Mouse (Mus musculus) ovary, postnatal 10 days (tissue): ENCODE results near the gene Vmn2r97.
"Not testable (repeated sequence)": the region's sequence is repeated elsewhere in the genome, so short reads cannot be mapped to it uniquely, and the experiment has no call there.

Experiments
- DNase-seq: peaks from one replicate; pipeline ENCODE4 v3.0.0; 2022; ENCODE audit warnings: low spot score

Gene Vmn2r97

DNA sequence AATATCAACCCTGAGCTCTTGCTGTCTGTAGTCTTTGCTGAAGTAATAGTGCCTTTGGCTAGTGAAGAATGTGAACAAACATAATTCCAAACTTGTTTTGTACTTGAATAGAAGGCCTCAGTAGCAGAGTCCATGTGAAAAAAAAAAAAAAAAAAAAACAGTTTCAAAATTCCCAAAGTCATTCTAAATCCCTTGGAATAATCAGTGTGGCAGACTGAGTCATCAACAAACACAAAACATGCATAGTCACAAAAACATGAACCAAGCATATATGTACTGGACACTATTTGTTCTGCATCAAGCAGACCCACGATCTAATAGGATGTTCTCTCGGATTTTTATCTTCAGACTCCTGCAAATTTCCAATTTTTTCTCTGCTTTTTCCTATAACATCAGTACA lies at the start of gene Vmn2r97:
TSS of gene Vmn2r97 (plus strand) at position 301 of the 400 bp plus-strand sequence.
- DNase-seq, result not testable (repeated sequence)

DNA sequence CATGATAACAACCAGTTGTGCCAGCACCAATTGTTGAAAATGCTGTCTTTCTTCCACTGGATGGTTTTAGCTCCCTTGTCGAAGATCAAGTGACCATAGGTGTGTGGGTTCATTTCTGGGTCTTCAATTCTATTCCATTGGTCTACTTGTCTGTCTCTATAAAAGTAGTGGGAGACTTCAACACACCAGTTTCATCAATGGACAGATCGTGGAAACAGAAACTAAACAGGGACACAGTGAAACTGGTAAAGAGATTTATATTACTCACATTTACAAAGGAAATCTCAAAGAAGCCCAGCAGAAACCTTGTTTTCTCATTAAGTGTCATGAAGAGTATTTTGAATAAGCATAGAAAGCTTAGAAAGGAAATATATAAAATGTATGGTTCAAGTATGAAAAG lies 31.7 kb upstream of the Vmn2r97 start:
- not testable (repeated sequence) for DNase-seq

DNA sequence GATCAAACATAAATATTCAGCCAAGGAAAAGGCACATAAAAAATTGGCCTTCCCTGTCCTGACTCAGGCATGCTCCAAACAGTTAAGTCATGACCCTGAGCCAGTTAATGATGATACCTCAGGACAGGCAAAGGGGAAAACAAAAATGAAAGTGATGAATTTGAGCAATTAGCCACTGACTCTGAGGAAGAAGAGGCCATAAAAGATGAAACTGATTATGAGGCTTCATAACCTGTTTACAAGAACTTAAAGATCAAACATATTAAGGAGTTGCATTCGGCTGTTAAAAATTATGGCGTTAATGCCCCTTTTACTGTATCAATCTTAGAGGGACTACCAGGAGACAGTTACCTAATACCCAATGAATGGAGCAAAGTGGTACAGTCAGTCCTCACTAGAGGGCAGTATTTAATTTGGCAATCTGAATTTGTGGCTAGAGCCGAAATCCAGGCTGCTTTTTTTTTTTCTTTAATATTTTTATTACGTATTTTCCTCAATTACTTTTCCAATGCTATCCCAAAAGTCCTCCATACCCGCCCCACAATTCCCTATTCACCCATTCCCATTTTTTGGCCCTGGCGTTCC lies 24.3 kb upstream of the Vmn2r97 start:
- DNase-seq, result no peak

DNA sequence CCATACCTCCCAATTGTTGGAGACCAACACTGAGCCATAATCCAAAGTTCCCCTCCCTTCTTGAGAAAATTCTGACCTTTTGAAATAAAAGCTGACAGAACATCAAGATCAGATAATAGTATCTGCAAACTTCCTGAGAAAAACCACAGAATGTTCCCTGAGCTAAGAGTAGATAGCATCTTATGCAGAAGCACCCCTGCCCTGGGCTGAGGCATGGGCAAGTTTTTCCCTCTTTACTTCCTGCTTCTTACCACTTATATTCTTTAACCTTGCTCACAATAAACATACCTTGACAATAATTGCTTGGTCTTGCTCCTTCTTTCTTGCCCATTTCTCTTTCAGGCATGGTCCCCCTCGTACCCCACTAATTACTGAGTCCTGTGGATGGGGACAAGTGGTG lies 43.7 kb downstream of the Vmn2r97 start:
- not testable (repeated sequence) for DNase-seq

DNA sequence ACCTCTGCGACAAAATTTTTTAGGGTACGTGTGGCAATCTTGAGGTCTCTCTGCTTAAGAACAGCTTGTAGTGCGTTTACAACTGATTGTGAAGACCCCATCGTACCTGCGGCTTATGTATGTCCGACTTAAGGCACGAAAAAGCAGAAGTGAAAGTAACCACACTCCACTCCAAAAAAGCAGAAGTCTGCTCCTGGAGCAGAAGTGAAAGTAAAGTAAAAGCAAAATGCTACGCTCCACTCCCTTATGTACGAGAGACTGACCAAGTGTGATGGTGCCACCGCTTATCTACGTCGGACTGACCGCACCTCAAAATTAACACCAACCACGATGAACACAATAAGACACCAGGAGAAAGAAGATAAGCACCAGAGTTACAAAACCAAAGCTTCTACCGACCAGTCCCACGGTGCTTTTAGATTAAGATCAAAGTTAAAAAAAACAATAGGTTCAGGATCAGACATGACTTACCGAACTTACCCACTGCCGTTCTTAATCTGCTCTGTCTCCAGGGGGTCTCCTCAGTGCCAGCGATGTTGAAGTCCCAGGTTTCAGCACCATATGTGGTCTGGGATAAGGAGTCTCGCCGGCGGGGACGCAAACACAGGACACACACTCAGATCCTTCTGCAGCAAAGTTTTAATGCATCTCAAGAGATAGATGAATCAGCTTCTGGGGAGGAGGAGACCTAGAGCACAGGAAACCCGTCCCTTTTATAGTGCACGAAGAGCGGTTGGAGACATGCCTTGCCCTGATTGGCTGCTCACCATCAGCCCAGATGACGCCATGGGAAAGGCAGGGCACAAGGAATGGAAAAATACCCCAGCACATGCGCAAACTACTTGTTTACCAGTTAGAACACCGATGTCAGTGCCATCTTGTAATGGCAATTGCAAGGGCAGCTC lies 54.5 kb downstream of the Vmn2r97 start:
- no peak for DNase-seq
